Mouse (Mus musculus): ENCODE data around the gene Cyb5d1.
"Not testable (repeated sequence)": the region's sequence is repeated elsewhere in the genome, so short reads cannot be mapped to it uniquely, and the experiment has no call there.

The Cyb5d1 gene

DNA sequence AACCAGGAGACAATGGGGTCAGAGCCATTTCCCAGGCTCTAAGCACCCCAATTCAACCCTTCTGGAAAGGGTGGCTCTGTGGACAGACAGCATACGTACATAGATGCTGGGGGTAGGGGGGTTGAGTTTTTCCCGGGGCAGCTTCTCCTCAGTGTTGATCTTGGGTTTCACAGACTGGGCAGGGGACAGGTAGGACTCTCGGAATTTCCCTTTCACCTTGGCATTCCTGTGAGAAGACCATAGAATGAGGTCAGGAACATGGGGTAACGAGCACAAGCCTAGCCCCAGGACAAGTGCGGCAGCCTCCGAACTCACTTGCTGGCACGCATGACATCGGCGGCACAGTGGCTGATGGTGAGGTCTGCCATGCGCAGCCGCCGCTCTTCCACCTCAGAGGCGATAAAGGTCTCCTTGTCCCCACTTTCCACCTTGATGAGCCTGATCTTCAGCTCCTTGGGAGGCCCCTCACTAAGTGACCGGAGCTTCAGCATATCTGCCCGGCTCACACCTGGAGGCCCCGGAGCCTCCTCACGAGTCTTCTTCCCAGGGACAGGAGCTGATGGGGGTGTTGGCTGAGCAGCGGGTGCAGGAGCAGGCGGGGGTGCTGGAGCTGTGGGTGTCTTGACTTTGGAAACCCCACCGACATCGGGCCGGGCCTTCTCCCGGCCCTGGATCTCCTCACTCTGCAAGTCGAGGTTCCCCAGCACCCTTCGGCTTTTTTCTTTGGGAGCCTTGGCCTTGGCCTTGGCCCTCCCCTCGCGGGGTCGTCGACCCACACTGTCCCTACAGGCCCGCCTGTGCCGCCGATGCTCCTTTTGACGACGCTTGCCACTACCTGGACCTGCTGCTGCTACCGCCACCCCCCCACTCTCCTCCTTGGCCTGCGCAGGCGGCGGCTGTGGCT, 8.5 kb upstream of the Cyb5d1 start:
- peak; percentile 9 to 22 for DNase-seq

GRCm38 (mm10) chr11:69401987-69402386, 6.6 kb upstream of the Cyb5d1 start:
- DNase-seq = peak; percentile 18 to 36

DNA sequence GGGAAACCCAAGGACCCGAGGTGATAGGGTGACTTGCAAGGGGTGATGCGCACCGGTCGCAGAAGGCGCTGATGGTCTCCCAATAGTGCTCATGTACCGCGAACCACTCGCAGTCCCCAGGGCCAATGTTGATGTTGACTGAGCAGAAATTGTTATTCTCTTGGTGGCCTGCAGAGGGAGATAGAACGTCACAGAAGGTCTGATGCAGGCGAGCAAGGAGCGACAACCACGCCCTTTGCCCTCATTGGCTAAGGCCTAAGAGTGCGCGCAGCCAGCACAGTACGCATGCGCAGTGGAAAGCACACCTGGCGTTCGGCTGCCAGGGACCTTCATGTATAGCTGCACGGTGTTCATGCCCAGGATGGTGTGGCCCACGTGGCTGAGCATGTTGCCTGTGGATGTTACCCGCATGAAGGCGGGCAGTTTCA, 5.8 kb upstream of the Cyb5d1 start:
- DNase-seq = peak; percentile 96 to 97

DNA sequence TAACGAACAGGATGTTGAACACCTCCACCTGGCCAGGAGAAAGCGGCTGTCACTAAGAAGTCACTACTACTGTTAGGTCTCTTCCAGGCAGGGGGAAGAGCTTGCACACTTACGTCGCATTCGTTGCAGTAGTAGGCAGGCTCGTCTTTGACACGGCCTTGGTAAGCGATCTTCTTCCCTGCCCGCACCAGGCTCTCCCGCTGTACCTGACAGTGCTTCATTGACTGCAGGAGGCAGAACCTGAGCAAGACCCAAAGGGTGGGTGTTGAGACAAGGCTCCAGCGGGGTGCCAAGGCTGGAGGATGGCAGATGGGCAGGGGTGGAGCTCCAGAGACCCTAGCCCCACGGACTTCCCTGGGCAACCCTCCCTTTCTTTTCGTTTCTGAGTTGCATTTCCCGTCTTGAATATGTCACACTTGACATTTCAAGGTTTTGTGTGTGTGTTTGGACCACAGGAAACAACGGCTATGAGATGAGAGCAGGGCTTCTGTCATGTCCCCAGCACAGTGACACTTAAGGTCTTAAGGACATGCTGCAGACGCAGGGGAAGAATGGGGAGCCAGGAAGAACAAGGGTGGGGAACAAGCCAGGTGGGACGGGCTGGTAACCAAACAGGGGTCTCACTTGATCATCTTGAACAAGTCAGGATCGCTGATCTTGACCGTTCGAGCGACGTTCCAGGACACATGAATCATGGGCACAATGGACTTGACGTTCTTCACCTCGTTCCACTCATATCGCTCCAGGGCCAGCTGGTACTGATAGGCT, 4.8 kb upstream of the Cyb5d1 start:
- peak; percentile 27 to 34 for DNase-seq

GRCm38 (mm10) chr11:69399201-69400082, 4.0 kb upstream of the Cyb5d1 start:
- peak; percentile 9 to 41 for DNase-seq

- peak; percentile 20 to 24 for DNase-seq
These were observed 3.2 kb upstream of the Cyb5d1 start for GRCm38 (mm10) chr11:69398486-69399200.

GRCm38 (mm10) chr11:69398059-69398458, 2.6 kb upstream of the Cyb5d1 start, which contains the start of gene Tmem88:
TSS of gene Tmem88 (minus strand) at chr11:69398234.
- peak; percentile 39 to 50 for DNase-seq

DNA sequence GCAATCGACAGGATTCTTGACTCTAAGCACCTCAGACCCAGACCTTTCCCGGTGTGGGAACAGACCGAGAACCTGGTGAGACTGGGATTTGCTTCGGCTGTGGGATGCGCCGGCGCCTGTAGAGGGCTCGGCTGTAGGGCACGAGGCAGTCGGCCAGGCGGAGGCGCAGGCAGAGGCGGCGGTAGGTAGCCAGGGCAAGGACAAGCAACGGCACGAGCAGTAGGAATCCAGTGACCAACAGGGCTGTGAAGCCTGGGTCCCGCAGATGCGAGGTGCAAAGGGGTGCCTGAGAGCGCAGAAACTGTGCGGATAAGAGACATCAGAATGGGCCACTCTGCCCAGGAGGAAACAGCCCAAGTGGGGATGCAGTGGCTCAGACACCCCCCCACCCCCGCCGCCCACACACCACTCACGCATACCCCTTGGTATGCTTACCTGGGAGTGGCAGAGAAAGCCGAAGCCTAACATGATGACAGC, 2.2 kb upstream of the Cyb5d1 start:
- peak; percentile 62 to 66 for DNase-seq

- DNase-seq = peak; percentile 14 to 29
These were observed 1.3 kb upstream of the Cyb5d1 start for GRCm38 (mm10) chr11:69396772-69397171.

GRCm38 (mm10) chr11:69395634-69396373, 373 bp upstream of the Cyb5d1 start:
- peak; percentile 94 to 97 for DNase-seq

- not testable (repeated sequence) for DNase-seq
These were observed 752 bp downstream of the Cyb5d1 start for GRCm38 (mm10) chr11:69394591-69395167.

- peak; percentile 79 to 81 for DNase-seq
These were observed 4.9 kb downstream of the Cyb5d1 start for GRCm38 (mm10) chr11:69390400-69391034.

- DNase-seq = peak; percentile 49 to 51
These were observed 5.7 kb downstream of the Cyb5d1 start for GRCm38 (mm10) chr11:69389531-69390399.

GRCm38 (mm10) chr11:69388680-69389079, 6.8 kb downstream of the Cyb5d1 start:
- DNase-seq = no peak

DNA sequence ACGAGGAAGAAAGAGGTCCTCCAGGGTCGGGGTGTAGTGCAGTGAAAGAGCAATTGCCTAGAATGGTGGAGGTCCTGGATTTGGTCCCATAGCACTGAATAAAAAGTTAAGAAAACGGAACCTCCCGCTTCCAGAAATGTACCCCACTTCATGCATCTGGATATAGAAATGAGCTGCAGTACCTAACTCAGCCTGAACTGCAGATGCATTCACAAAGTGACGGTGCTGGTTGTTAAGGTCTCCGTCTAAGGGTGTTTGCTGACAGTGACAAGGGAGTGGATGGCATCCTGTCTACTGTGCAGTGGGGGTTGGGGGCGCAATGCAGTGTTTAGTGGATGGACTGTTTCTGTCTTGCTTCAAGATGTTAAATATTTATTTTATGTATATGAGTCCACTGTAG, 8.7 kb downstream of the Cyb5d1 start:
- DNase-seq = no peak

DNA sequence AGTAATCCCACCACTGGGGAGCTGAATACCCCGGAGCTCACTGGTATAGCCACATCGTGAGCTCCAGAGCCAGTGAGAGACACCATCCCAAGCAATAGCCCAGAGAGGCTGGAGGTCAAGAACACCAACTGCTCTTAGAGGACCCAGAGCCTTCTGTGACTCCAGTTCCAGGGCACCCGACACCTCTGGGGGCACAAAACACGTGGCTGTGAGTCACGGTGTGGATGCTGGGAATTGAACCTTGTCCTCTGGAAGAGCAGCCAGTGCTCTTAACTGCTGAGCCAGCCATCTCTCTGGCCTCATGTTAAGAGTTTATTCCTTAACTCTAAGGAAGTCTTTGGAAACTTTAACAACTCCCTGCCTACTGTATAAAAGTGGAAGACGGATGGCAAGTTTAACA, 10.5 kb downstream of the Cyb5d1 start:
- DNase-seq = no peak

GRCm38 (mm10) chr11:69382478-69383105, 12.8 kb downstream of the Cyb5d1 start:
- peak in 1 of 2 experiments; percentile 33 for DNase-seq

- DNase-seq = peak; percentile 74 to 79
These were observed 14.1 kb downstream of the Cyb5d1 start for GRCm38 (mm10) chr11:69381356-69381755.

DNA sequence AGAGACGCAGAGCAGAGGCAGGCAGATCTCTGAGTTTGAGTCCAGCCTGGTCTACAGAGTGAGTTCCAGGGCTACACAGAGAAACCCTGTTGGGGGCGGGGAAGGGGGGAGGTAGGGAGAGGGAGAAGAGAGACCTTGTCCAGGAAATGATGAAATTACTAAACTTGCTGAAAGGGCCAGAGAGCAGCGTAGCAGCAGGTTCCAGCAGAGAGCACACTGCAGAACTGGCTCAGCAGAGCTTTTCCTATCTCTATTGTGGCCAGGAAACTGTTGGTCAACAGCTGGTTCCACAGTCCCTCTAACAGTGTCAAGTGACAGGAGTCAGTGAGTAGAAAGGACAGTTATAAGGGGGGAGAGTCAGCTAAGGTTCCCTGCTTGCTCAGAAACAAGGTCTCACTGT, 15.8 kb downstream of the Cyb5d1 start:
- no peak for DNase-seq
